Mouse (Mus musculus) ES-E14 (cell line): ENCODE results near the gene Pik3cd. TPM values are rescaled to one million over a fixed set of nuclear protein-coding genes. Genes with fewer than 3 reads are reported as not detected.

Experiments used
- DNase-seq: peaks from one replicate; pipeline ENCODE4 v3.0.0-alpha.2; 2013; ENCODE audit warnings: low read depth, low spot score
- H3K27ac ChIP-seq: 2 replicates; pipeline ENCODE4 v1.5.1; 2012; ENCODE audit warnings: low read depth, mild to moderate bottlenecking, low read length, moderate library complexity, mixed read lengths; ENCODE audit not compliant: poor library complexity, insufficient read depth, severe bottlenecking
- H3K36me3 ChIP-seq: 2 replicates; pipeline ENCODE4 v1.6.1; 2012; ENCODE audit warnings: mild to moderate bottlenecking, low read length, moderate library complexity, mixed read lengths; ENCODE audit not compliant: control insufficient read depth, poor library complexity, insufficient read depth, severe bottlenecking
- H3K4me1 ChIP-seq, 2 experiments: fragments of 150-350 bp in 1 of 2; sonication (generic) in 1 of 2; 2 replicates each; pipeline ENCODE4 v1.6.1; 2012; ENCODE audit warnings: low read length in 2 of 2, mild to moderate bottlenecking in 1 of 2, mixed read lengths in 1 of 2; ENCODE audit not compliant: control insufficient read depth in 2 of 2, insufficient read depth in 2 of 2, poor library complexity in 1 of 2
- H3K4me3 ChIP-seq, 2 experiments: fragments of 150-350 bp in 1 of 2; sonication (generic) in 1 of 2; 2 replicates each; pipeline ENCODE4 v1.5.1; 2012; ENCODE audit warnings: low read length in 2 of 2, low read depth in 1 of 2, mild to moderate bottlenecking in 1 of 2, mixed read lengths in 1 of 2; ENCODE audit not compliant: insufficient read depth in 1 of 2, poor library complexity in 1 of 2, severe bottlenecking in 1 of 2
- H3K9ac ChIP-seq: 2 replicates; pipeline ENCODE4 v1.6.1; 2012; ENCODE audit warnings: low read depth, mild to moderate bottlenecking, low read length, mixed read lengths; ENCODE audit not compliant: poor library complexity, insufficient read depth, severe bottlenecking
- H3K9me3 ChIP-seq: fragments of 150-350 bp; sonication (generic); 2 replicates; pipeline ENCODE4 v1.6.1; 2012; ENCODE audit warnings: low read depth, mild to moderate bottlenecking, low read length; ENCODE audit not compliant: control insufficient read depth, insufficient read depth
- CHD2 ChIP-seq: IDR thresholded peaks from 2 replicates; pipeline ENCODE4 v1.6.1; 2014; ENCODE audit warnings: mild to moderate bottlenecking, low read depth, low read length, inconsistent platforms
- HCFC1 ChIP-seq: IDR thresholded peaks from 2 replicates; pipeline ENCODE4 v1.6.1; 2012; ENCODE audit warnings: low read length, inconsistent platforms, borderline replicate concordance; ENCODE audit not compliant: insufficient read depth
- MAFK ChIP-seq: IDR thresholded peaks from 2 replicates; pipeline ENCODE4 v1.6.1; 2014; ENCODE audit warnings: mild to moderate bottlenecking, low read depth, low read length, inconsistent platforms; ENCODE audit not compliant: insufficient read depth
- ZC3H11A ChIP-seq: IDR thresholded peaks from 2 replicates; pipeline ENCODE4 v1.6.1; 2012; ENCODE audit warnings: low read depth, mild to moderate bottlenecking, inconsistent platforms, low read length, borderline replicate concordance
- ZNF384 ChIP-seq: IDR thresholded peaks from 2 replicates; pipeline ENCODE4 v1.6.1; 2012; ENCODE audit warnings: low read depth, low read length, inconsistent platforms
- in situ Hi-C, 2 experiments: fragments of 600-800 bp; cut with MboI; formaldehyde crosslinking; loops; one replicate each; pipeline ENCODE4 v1.15.1; 2025; ENCODE audit warnings: low sequenced_read_pairs in 2 of 2, inconsistent platforms in 1 of 2; ENCODE audit not compliant: unreplicated experiment in 2 of 2
- total RNA-seq: library from RNA; depleted of rRNA; stranded (reverse); fragments of 300-350 nt; gene quantifications from 2 replicates; pipeline ENCODE4 v1.2.3, GENCODE M21; 2012

Pik3cd gene
- total RNA-seq, 1 experiment: 6.4 TPM

GRCm38 (mm10) chr4:149724916-149725470 lies 22.6 kb upstream of the Pik3cd start:
- Histone ChIP-seq H3K9ac (peak overlapping the region; percentile 39), H3K36me3 (peaks cover 59% of the 10 kb centered on the region), H3K4me3 (peak overlapping the region in 1 of 2 experiments; percentile 34; a peak in 1 of 4 replicates), H3K4me1 (peaks cover 0 to 9% of the 10 kb centered on the region in 2 experiments; a peak in 1 of 4 replicates), H3K27ac (no peak overlapping the region), H3K9me3 (no peaks in the 10 kb centered on the region)
- TF ChIP-seq ZC3H11A: no peak
- TF ChIP-seq MAFK: no peak
- TF ChIP-seq CHD2: no peak
- TF ChIP-seq ZNF384: no peak
- TF ChIP-seq HCFC1: no peak
- in situ Hi-C loops: no loop called here
- no peak for DNase-seq

GRCm38 (mm10) chr4:149723855-149724731 lies 21.7 kb upstream of the Pik3cd start:
- H3K4me3 ChIP-seq: no peak overlapping the region; a peak in 1 of 4 replicates
- TF ChIP-seq HCFC1 (no peak), MAFK (no peak), ZNF384 (no peak)
- peak; percentile 59 for DNase-seq
- H3K36me3 ChIP-seq: peaks cover 57% of the 10 kb centered on the region
- in situ Hi-C loops: no loop called here
- H3K9ac ChIP-seq: peak overlapping the region; percentile 20; the same call in 1 of the 2 replicates
- no peaks in the 10 kb centered on the region for H3K9me3 ChIP-seq
- H3K4me1 ChIP-seq: peaks cover 0 to 9% of the 10 kb centered on the region in 2 experiments; a peak in 1 of 4 replicates
- H3K27ac ChIP-seq: no peak overlapping the region

GRCm38 (mm10) chr4:149723021-149723390 lies 20.6 kb upstream of the Pik3cd start:
- H3K4me1 ChIP-seq: peaks cover 0 to 9% of the 10 kb centered on the region in 2 experiments; a peak in 1 of 4 replicates
- no peak overlapping the region for H3K27ac ChIP-seq
- no peak for DNase-seq
- peaks cover 61% of the 10 kb centered on the region for H3K36me3 ChIP-seq
- no peak overlapping the region for H3K9ac ChIP-seq
- H3K4me3 ChIP-seq: no peak overlapping the region
- H3K9me3 ChIP-seq: no peaks in the 10 kb centered on the region
- TF ChIP-seq ZNF384 (no peak), MAFK (no peak), HCFC1 (no peak), ZC3H11A (no peak), CHD2 (no peak)
- in situ Hi-C loops: no loop called here

GRCm38 (mm10) chr4:149722104-149723020 lies 20.0 kb upstream of the Pik3cd start:
- TF ChIP-seq CHD2 (no peak), ZC3H11A (no peak), HCFC1 (no peak)
- Histone ChIP-seq H3K36me3 (peaks cover 61% of the 10 kb centered on the region), H3K9ac (no peak overlapping the region), H3K4me3 (no peak overlapping the region), H3K4me1 (peaks cover 0 to 9% of the 10 kb centered on the region in 2 experiments; a peak in 1 of 4 replicates), H3K27ac (no peak overlapping the region), H3K9me3 (no peaks in the 10 kb centered on the region)
- in situ Hi-C loops: no loop called here
- no peak for DNase-seq
